8 mouse cellular contexts compared by ENCODE assay signal in the genomic region with DNA sequence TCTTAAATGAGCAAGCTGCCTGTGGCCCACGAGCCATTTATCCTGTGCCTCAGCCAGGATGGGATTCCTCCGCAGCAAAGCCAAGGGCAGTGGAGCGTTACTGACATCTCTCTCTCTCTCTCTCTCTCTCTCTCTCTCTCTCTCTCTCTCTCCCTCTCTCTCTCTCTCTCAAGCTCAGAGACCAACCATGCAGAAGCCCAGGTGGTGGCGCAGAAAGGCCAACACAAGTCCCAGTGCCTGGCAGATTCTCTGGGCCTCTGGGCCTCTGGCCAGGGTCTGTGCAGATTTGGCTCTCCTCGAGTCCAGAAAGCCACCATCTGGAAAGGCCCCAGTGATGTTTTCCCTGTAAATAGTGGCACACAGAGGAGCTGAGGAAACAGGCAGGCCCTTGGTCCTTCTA.
DNase-seq lines count a peak whose midpoint lies in the region; ATAC-seq and TF ChIP-seq lines count a peak whose summit lies in the region.

No protein-coding gene starts in this region.

- peaks cover 15% of the 10 kb centered on the region for H3K4me1 ChIP-seq in kidney, adult 2 months (ENCODE audit: control insufficient read depth, insufficient read depth, low read length)
- H3K4me1 ChIP-seq in lung, embryonic 16.5 days (replicated peaks; ENCODE audit: control insufficient read depth, insufficient read depth, low read length), result peaks cover 18% of the 10 kb centered on the region
- peaks cover 6% of the 10 kb centered on the region; the same call in 1 of the 2 replicates for H3K4me1 ChIP-seq in stomach, postnatal 0 days (replicated peaks; ENCODE audit: control insufficient read depth, insufficient read depth)

- DNase-seq in adrenal gland, postnatal 10 days, result peak; percentile 75
- no peak for DNase-seq in adrenal gland, adult 8-10 months
- DNase-seq in cerebellum, adult 8-10 months, result peak; percentile 28
- DNase-seq in gastrocnemius, postnatal 25 days, result peak; percentile 71
- peak; percentile 74 for DNase-seq in kidney, adult 2 months
- DNase-seq in stomach, postnatal 0 days (ENCODE audit: low spot score), result peak; percentile 38
- DNase-seq in spleen, postnatal 4 days (ENCODE audit: low spot score in 2 of 2), result no peak

- no peak; the same call in 1 of the 2 replicates for TF ChIP-seq CTCF in kidney, adult 2 months (conservative IDR thresholded peaks at IDR 0.05; ENCODE audit: insufficient read depth, insufficient read length, low read depth, low read length)
- TF ChIP-seq CTCF in stomach, postnatal 0 days (IDR thresholded peaks at IDR 0.05; ENCODE audit: low read depth), result no peak

- peak; percentile 76 for ATAC-seq in lung, embryonic 16.5 days (ENCODE audit: low read depth)
- ATAC-seq in stomach, postnatal 0 days (ENCODE audit: low FRiP score, low TSS enrichment), result no peak

- no peak overlapping the region for H3K27ac ChIP-seq in kidney, adult 2 months (ENCODE audit: insufficient read depth, low read depth, low read length)
- no peak overlapping the region for H3K27ac ChIP-seq in lung, embryonic 16.5 days (ENCODE audit: low read length)
- H3K27ac ChIP-seq in stomach, postnatal 0 days (replicated peaks), result no peak overlapping the region; the same call in 1 of the 2 replicates

- no peak overlapping the region for H3K4me2 ChIP-seq in lung, embryonic 16.5 days (ENCODE audit: low read depth, low read length)
- no peak overlapping the region for H3K4me2 ChIP-seq in stomach, postnatal 0 days (replicated peaks; ENCODE audit: low read depth)

- TF ChIP-seq EP300 in stomach, postnatal 0 days (optimal IDR thresholded peaks at IDR 0.05), result no peak

- 47% methylated on average over 5 of the region's 5 CpGs for WGBS in kidney, adult 2 months
- 42% methylated on average over 5 of the region's 5 CpGs for WGBS in lung, embryonic 16.5 days
- 35% methylated on average over 5 of the region's 5 CpGs for WGBS in stomach, postnatal 0 days

- H3K9ac ChIP-seq in lung, embryonic 16.5 days (ENCODE audit: low read length), result no peak overlapping the region; the same call in 1 of the 2 replicates
- H3K9ac ChIP-seq in stomach, postnatal 0 days (ENCODE audit: low read length), result no peak overlapping the region

- no peak overlapping the region for H3K4me3 ChIP-seq in kidney, adult 2 months (ENCODE audit: insufficient read depth, low read depth, low read length)
- H3K4me3 ChIP-seq in lung, embryonic 16.5 days (ENCODE audit: low read length), result no peak overlapping the region
- no peak overlapping the region for H3K4me3 ChIP-seq in stomach, postnatal 0 days (ENCODE audit: low read depth, low read length)

- no peaks in the 10 kb centered on the region for H3K9me3 ChIP-seq in lung, embryonic 16.5 days (ENCODE audit: control insufficient read depth, low read length)
- no peaks in the 10 kb centered on the region for H3K9me3 ChIP-seq in stomach, postnatal 0 days (ENCODE audit: control insufficient read depth, low read length)

- no peak for TF ChIP-seq POLR2A in kidney, adult 2 months (IDR thresholded peaks at IDR 0.05; ENCODE audit: low read depth, low read length)

- no peaks in the 10 kb centered on the region for H3K36me3 ChIP-seq in kidney, adult 2 months (ENCODE audit: control insufficient read depth, insufficient read depth, low read length)
- no peaks in the 10 kb centered on the region for H3K36me3 ChIP-seq in lung, embryonic 16.5 days (ENCODE audit: control insufficient read depth, insufficient read depth, low read length)
- no peaks in the 10 kb centered on the region for H3K36me3 ChIP-seq in stomach, postnatal 0 days (ENCODE audit: control insufficient read depth, insufficient read depth, low read length)

- no peaks in the 10 kb centered on the region for H3K27me3 ChIP-seq in kidney, adult 2 months (replicated peaks; ENCODE audit: control insufficient read depth, insufficient read depth, low read length)
- H3K27me3 ChIP-seq in lung, embryonic 16.5 days (ENCODE audit: control insufficient read depth, insufficient read depth, low read depth, low read length), result no peaks in the 10 kb centered on the region
- no peaks in the 10 kb centered on the region for H3K27me3 ChIP-seq in stomach, postnatal 0 days (ENCODE audit: control insufficient read depth, insufficient read depth, low read length)

Comparison
In these comparisons a context has a peak if more than half of its experiments do, and no peak if none do; other contexts are left out.
1. DNase-seq: peak in adrenal gland, postnatal 10 days (single experiment), cerebellum, adult 8-10 months (single experiment), gastrocnemius, postnatal 25 days (single experiment), kidney, adult 2 months (single experiment) and stomach, postnatal 0 days (single experiment); none in adrenal gland, adult 8-10 months (single experiment) and spleen, postnatal 4 days (0 of 2).